Comparison of ENCODE assay signal across 12 mouse cellular contexts in the genomic region with DNA sequence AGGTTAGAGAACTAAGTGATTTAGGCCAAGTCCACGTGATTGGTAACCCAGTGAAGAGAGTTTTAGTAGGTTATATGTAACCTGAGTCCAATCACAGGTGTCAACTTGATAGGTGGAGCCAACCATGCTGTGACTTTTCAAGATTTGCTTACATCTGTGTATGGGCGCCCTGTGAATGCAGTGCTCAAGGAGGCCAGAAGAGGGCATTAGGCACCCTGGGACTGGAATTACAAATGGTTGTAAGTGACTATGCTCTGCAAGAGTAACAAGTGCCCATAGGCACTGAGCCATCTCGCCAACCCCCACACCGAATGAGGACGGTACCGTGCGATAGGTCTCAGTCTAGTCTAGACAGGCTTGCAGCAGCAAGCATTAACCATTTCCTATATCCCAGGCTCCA.
"Had no signal": no experiment of that assay in that cellular context is flagged by ENCODE, and none has a peak within 500 bp of the region (broad histone marks: within the 10 kb centered on the region; RNA-seq: fewer than 3 reads in every experiment).

No protein-coding gene starts in this region.

- H3K27me3 ChIP-seq: liver, embryonic 15.5 days; lung, embryonic 15.5 days; midbrain, embryonic 12.5 days had no signal

- H3K4me2 ChIP-seq: liver, embryonic 11.5 days; liver, embryonic 15.5 days; lung, embryonic 15.5 days; midbrain, embryonic 12.5 days had no signal

- H3K27ac ChIP-seq: left cerebral cortex, adult 2 months; limb, embryonic 10.5 days; liver, embryonic 15.5 days; lung, embryonic 15.5 days; midbrain, embryonic 12.5 days had no signal

- H3K9me3 ChIP-seq: limb, embryonic 10.5 days; liver, embryonic 15.5 days; lung, embryonic 15.5 days; midbrain, embryonic 12.5 days had no signal

- DNase-seq: kidney, adult 9 months; kidney, postnatal 10 days; kidney, postnatal 4 days; lung, postnatal 14 days; right cerebral cortex, postnatal 14 days; thymus, postnatal 4 days had no signal

- H3K36me3 ChIP-seq: limb, embryonic 10.5 days; liver, embryonic 15.5 days; lung, embryonic 15.5 days; midbrain, embryonic 12.5 days had no signal

- H3K4me3 ChIP-seq: left cerebral cortex, adult 2 months; limb, embryonic 10.5 days; liver, embryonic 15.5 days; lung, embryonic 15.5 days; midbrain, embryonic 12.5 days had no signal

- H3K4me1 ChIP-seq: liver, embryonic 15.5 days; lung, embryonic 15.5 days had no signal

- H3K9ac ChIP-seq: liver, embryonic 15.5 days; lung, embryonic 15.5 days; midbrain, embryonic 12.5 days had no signal
